Mouse (Mus musculus) intestine, embryonic 16.5 days (tissue): Measurements from ENCODE around the gene Unk. TPM values are rescaled to one million over a fixed set of nuclear protein-coding genes. Genes with fewer than 3 reads are reported as not detected.

Experiments used
- ATAC-seq: fragments of 200-750 bp; cut with Nextera tagmentation; 2 replicates; pipeline ENCODE4 v1.8.0; 2017; ENCODE audit warnings: moderate TSS enrichment, moderate library complexity
- H3K27ac ChIP-seq: fragments of 300-500 bp; sonication (generic); 2 replicates; pipeline ENCODE4 v1.5.1; 2014; ENCODE audit warnings: mild to moderate bottlenecking, low read length
- H3K27me3 ChIP-seq: fragments of 300-500 bp; sonication (generic); replicated peaks from 2 replicates; pipeline ENCODE4 v1.6.1; 2014; ENCODE audit warnings: low read length, control low read depth, mixed read lengths; ENCODE audit not compliant: control insufficient read depth, insufficient read depth
- H3K36me3 ChIP-seq: fragments of 300-500 bp; sonication (generic); 2 replicates; pipeline ENCODE4 v1.6.1; 2014; ENCODE audit warnings: low read length, control low read depth; ENCODE audit not compliant: control insufficient read depth, insufficient read depth
- H3K4me1 ChIP-seq: fragments of 300-500 bp; sonication (generic); 2 replicates; pipeline ENCODE4 v1.6.1; 2014; ENCODE audit warnings: low read length, control low read depth, mixed read lengths; ENCODE audit not compliant: control insufficient read depth, insufficient read depth
- H3K4me2 ChIP-seq: fragments of 300-500 bp; sonication (generic); 2 replicates; pipeline ENCODE4 v1.6.1; 2014; ENCODE audit warnings: low read depth, low read length, control low read depth
- H3K4me3 ChIP-seq: fragments of 300-500 bp; sonication (generic); 2 replicates; pipeline ENCODE4 v1.5.1; 2014; ENCODE audit warnings: mild to moderate bottlenecking, low read length
- H3K9ac ChIP-seq: fragments of 300-500 bp; sonication (generic); 2 replicates; pipeline ENCODE4 v1.6.1; 2014; ENCODE audit warnings: low read depth, low read length
- H3K9me3 ChIP-seq: fragments of 300-500 bp; sonication (generic); 2 replicates; pipeline ENCODE4 v1.6.1; 2016; ENCODE audit warnings: low read length, control low read depth; ENCODE audit not compliant: control insufficient read depth
- WGBS: fragments of 180-500 bp; shearing (Covaris S2); extraction: QIAGEN DNeasy Blood & Tissue Kit; methylation state at CpG from one replicate; pipeline ENCODE4 v1.1.7; 2014; 5-methylcytosine and 5-hydroxymethylcytosine counted together
- polyA plus RNA-seq: library from polyadenylated mRNA; unstranded; fragments of >200 nt; fragmentation: Nextera tagmentation; extraction: Ambion mirVana; gene quantifications from 2 replicates; pipeline ENCODE4 v1.2.1, GENCODE M21; 2015

Gene Unk
- polyA plus RNA-seq = 22.9 and 24.4 TPM in 2 replicates

- WGBS = under 1% methylated on average over 67 of the region's 67 CpGs
- Histone ChIP-seq H3K4me1 (peaks cover 9% of the 10 kb centered on the region), H3K27ac (peak within 1 kb of the TSS; percentile 100), H3K4me2 (peak within 1 kb of the TSS; percentile 74), H3K9me3 (no peaks in the 10 kb centered on the region), H3K36me3 (no peaks in the 10 kb centered on the region), H3K9ac (peak within 1 kb of the TSS; percentile 94), H3K27me3 (no peaks in the 10 kb centered on the region), H3K4me3 (peak within 1 kb of the TSS; percentile 69)
- peak; percentile 96 for ATAC-seq
Measured at GRCm38 (mm10) chr11:116030088-116030897, at the start of gene Unk. Unk (plus strand) TSS chr11:116030322.

GRCm38 (mm10) chr11:115982472-115982871, 47.6 kb upstream of the Unk start:
- no peaks in the 10 kb centered on the region for H3K9me3 ChIP-seq
- no peak overlapping the region for H3K27ac ChIP-seq
- WGBS = 92% methylated on average over 15 of the region's 15 CpGs
- no peaks in the 10 kb centered on the region for H3K36me3 ChIP-seq
- no peak overlapping the region for H3K9ac ChIP-seq
- H3K4me1 ChIP-seq = no peaks in the 10 kb centered on the region
- no peak overlapping the region for H3K4me2 ChIP-seq
- no peaks in the 10 kb centered on the region for H3K27me3 ChIP-seq
- no peak overlapping the region for H3K4me3 ChIP-seq
- ATAC-seq = no peak

GRCm38 (mm10) chr11:115983291-115983690, 46.8 kb upstream of the Unk start:
- no peak overlapping the region for H3K4me3 ChIP-seq
- no peak overlapping the region for H3K27ac ChIP-seq
- H3K4me2 ChIP-seq = no peak overlapping the region
- no peaks in the 10 kb centered on the region for H3K9me3 ChIP-seq
- no peak for ATAC-seq
- H3K4me1 ChIP-seq = no peaks in the 10 kb centered on the region
- WGBS = 76% methylated on average over 8 of the region's 8 CpGs
- no peaks in the 10 kb centered on the region for H3K27me3 ChIP-seq
- no peaks in the 10 kb centered on the region for H3K36me3 ChIP-seq
- H3K9ac ChIP-seq = no peak overlapping the region

GRCm38 (mm10) chr11:115989686-115990085, 40.4 kb upstream of the Unk start:
- no peak overlapping the region for H3K27ac ChIP-seq
- no peak overlapping the region for H3K9ac ChIP-seq
- WGBS = 41% methylated on average over 15 of the region's 15 CpGs
- H3K4me2 ChIP-seq = 0 out of 2 replicates have a peak overlapping the region, but pooled peaks have one; percentile 20
- no peaks in the 10 kb centered on the region for H3K36me3 ChIP-seq
- ATAC-seq = no peak
- no peaks in the 10 kb centered on the region for H3K9me3 ChIP-seq
- no peaks in the 10 kb centered on the region for H3K27me3 ChIP-seq
- no peaks in the 10 kb centered on the region for H3K4me1 ChIP-seq
- peak overlapping the region; percentile 12; the same call in 1 of the 2 replicates for H3K4me3 ChIP-seq

GRCm38 (mm10) chr11:115992098-115992497, 38.0 kb upstream of the Unk start:
- Histone ChIP-seq H3K27ac (no peak overlapping the region), H3K27me3 (no peaks in the 10 kb centered on the region), H3K36me3 (no peaks in the 10 kb centered on the region), H3K4me3 (no peak overlapping the region), H3K9ac (no peak overlapping the region), H3K9me3 (no peaks in the 10 kb centered on the region), H3K4me1 (no peaks in the 10 kb centered on the region), H3K4me2 (no peak overlapping the region)
- WGBS = 66% methylated on average over 4 of the region's 4 CpGs
- no peak for ATAC-seq

GRCm38 (mm10) chr11:115995256-115995655, 34.9 kb upstream of the Unk start:
- Histone ChIP-seq H3K9me3 (no peaks in the 10 kb centered on the region), H3K9ac (no peak overlapping the region), H3K4me3 (no peak overlapping the region), H3K4me1 (no peaks in the 10 kb centered on the region; the same call in 1 of the 2 replicates), H3K27me3 (no peaks in the 10 kb centered on the region), H3K27ac (no peak overlapping the region), H3K4me2 (no peak overlapping the region), H3K36me3 (no peaks in the 10 kb centered on the region)
- ATAC-seq = no peak
- WGBS = 90% methylated on average over 3 of the region's 3 CpGs

- H3K27ac ChIP-seq = no peak overlapping the region
- no peaks in the 10 kb centered on the region for H3K27me3 ChIP-seq
- WGBS = 71% methylated on average over 4 of the region's 4 CpGs
- H3K4me3 ChIP-seq = no peak overlapping the region
- no peaks in the 10 kb centered on the region for H3K36me3 ChIP-seq
- no peaks in the 10 kb centered on the region for H3K9me3 ChIP-seq
- no peak overlapping the region for H3K9ac ChIP-seq
- no peak overlapping the region for H3K4me2 ChIP-seq
- no peak for ATAC-seq
- no peaks in the 10 kb centered on the region; the same call in 1 of the 2 replicates for H3K4me1 ChIP-seq
Measured at GRCm38 (mm10) chr11:115997047-115997446, 33.1 kb upstream of the Unk start.

GRCm38 (mm10) chr11:115997662-115998061, 32.5 kb upstream of the Unk start:
- Histone ChIP-seq H3K9ac (no peak overlapping the region), H3K4me2 (no peak overlapping the region), H3K4me3 (no peak overlapping the region), H3K27ac (no peak overlapping the region), H3K27me3 (no peaks in the 10 kb centered on the region), H3K9me3 (no peaks in the 10 kb centered on the region), H3K4me1 (no peaks in the 10 kb centered on the region; the same call in 1 of the 2 replicates), H3K36me3 (no peaks in the 10 kb centered on the region)
- ATAC-seq = no peak
- WGBS = 72% methylated on average over 5 of the region's 5 CpGs

GRCm38 (mm10) chr11:115999027-115999426, 31.1 kb upstream of the Unk start:
- H3K4me3 ChIP-seq = no peak overlapping the region
- no peak for ATAC-seq

More at GRCm38 (mm10) chr11:115999027-115999426, 31.1 kb upstream of the Unk start:
- no peak overlapping the region for H3K27ac ChIP-seq
- no peaks in the 10 kb centered on the region for H3K36me3 ChIP-seq
- 64% methylated on average over 7 of the region's 7 CpGs for WGBS
- no peaks in the 10 kb centered on the region for H3K27me3 ChIP-seq
- no peaks in the 10 kb centered on the region; the same call in 1 of the 2 replicates for H3K4me1 ChIP-seq
- H3K9me3 ChIP-seq = no peaks in the 10 kb centered on the region
- no peak overlapping the region for H3K4me2 ChIP-seq
- H3K9ac ChIP-seq = no peak overlapping the region
